Mouse (Mus musculus) kidney, adult 8-10 months (tissue): ENCODE results near the gene Sesn1.
"Not testable (repeated sequence)": the region's sequence is repeated elsewhere in the genome, so short reads cannot be mapped to it uniquely, and the experiment has no call there.

Experiments used
- DNase-seq, 2 experiments: peaks; one replicate each; pipeline ENCODE4 v3.0.0; 2022

The Sesn1 gene

DNA sequence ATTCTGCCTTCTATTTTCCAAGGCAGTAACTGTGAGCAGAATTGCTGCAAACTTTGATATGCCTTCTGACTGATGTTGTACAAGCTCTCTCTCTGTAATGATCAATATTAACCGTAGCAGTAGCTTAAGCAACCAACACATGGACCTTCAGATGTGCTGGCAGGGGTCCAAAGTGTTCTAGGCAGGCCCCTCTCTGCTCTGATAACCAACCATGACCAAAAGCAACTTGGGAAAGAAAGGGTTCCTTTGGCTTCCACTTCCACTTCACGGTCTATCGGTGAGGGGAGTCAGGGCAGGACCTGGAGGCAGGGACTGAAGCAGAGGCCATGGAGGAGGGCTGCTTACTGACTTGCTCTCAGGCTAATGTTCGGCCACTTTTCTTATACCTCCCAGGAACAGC is 121.2 kb downstream of the Sesn1 start:
- DNase-seq: no peak

DNA sequence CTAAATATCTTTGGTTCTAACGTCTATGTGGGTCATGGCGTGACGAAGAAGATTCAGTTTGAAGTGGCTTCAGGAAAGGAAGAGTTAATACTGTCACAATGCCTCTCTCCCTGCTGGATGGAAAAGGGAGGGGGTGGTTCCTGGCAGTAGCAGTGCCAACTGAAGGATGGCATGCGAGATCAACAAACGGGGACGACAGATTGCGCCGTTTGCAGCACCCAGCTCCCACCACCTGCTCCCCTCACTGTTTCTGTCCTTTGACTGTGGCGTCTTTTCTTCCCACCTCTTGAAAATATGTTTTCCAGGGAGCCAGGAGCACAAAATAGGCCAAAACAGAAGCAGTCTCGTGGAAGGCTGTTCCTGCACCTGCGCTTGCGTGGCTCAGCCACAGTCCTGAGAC is 122.2 kb downstream of the Sesn1 start:
- no peak for DNase-seq

DNA sequence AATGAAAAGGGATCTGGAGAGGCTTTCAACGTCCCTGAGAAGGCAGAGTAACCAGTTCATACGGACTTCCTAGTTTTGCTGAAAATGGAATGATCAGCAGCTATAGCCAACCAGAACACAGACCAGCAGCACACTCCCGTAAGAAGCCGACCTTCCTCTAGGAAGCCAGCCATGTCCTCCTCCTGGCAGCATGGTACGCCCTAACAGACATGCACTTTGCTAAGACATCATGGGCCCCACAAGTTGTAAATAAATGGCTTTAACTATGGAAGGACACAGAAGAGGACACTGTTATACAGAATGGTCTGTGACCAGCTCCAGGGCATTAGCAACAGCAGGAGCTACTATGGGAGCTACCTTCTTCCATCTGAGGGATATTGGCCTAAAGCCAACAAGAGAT is 123.2 kb downstream of the Sesn1 start:
- DNase-seq: no peak

DNA sequence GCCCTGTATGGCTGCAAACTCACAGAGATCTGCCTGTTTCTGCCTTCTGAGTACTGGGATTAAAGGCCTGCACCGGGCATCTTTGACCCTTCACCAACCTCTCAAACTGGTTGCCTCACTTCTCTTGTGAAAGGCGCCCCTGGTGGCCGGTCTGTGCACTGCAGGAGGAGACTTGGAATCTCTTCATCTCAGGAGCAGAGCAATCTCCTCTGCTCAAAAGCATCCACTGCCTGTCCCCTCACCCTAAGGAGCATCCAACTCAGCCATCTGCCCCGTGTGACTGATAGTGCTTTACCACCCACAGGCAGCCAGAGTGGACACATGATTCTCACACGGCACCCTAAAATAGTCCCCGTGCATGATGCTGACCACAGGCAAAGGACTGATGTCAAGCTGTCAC is 123.8 kb downstream of the Sesn1 start:
- DNase-seq: peak in 1 of 2 experiments; percentile 60

DNA sequence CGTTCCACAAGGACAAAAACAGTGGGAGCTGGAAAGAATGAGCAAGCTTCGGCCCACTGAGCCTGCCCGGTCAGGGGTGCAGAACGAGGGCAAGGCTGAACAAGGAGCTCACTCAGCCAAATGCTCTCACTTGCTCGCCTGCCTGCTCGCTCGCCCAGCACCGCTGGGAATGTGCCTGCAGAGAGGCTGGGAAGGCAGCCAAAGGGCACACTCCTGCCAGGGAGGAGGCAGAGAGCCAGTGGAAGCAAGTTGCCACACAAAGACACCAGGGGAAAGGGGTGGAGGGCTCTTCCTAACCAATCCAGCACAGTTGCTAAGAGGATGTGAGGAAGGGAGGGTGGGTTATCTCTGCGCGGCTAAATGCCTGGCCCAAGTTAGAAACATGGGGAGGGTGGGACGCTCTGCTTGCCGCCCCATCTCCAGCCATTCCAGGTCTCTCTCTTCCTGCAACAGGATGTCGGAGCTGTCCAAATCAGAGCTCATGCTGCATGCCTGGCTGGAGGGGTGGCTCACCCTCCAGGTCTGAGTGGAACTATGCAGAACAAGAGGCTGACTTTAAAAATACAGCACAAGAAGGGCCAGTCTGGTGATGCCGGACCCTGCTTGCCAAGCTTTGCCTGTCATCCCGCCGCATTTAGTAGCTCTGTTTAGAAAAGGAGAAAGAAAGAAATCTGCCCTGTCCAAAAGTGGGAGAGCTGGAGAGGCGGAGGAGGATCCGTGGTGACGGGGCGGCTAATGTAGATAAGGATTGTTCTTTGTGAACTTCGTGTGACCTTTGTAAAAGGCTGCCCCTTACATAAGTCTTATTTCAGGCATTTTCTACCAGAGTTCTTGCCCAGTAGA is 125.1 kb downstream of the Sesn1 start:
- DNase-seq: peak; percentile 93 to 94

DNA sequence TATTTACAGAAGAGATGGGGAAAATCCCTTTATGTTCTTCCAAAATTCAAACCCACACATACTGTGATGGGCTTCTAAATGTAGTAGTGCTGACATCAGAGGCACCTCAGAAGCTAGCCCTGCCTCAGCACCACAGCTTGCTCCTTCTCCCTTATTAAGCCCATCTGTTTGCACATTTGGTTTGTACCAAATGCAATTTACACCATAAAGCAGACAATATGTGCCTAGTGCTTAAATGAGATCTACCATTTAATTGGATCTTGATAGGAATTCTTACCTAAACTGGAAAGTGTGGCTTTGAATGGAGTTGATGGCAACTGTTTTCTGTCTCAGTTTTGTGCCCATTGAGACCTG is 125.7 kb downstream of the Sesn1 start:
- no peak for DNase-seq

DNA sequence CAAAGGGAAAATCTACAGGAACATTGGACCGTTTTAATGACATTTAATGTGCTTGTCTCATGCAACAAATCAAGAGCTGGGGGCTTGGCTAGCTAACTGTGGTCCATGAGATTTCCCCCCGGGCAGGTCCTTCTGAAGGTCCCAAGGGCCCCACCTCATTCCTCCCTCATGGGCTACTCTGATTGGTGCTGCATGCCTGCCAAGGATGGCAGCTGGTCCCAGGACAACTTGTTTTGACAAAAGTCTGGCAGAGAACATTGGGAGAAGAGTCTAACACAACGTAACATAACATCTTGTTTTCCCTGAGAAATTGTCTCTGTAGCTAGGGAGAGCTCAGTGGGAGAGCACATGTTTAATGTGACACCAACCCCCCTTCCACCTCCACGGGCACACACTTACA is 126.4 kb downstream of the Sesn1 start:
- DNase-seq: no peak

DNA sequence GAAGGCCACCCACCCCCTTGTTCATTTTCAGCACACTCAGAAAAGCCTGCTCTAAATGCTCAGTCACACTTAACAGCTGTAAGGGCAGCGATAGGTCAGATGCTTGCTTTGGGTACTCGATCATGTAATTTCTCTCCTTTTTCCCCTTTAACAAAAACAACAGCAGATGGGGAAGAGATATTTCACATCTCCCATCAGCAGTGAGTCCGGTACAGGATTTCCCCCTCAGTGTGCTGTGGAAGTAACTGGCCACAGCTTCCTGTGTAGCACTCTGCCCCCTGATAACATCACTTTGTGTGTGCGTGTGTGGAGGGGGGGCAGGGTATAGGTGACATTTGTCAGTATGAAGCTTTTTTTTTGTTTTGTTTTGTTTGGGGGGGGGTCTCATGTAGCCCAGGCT is 127.4 kb downstream of the Sesn1 start:
- no peak for DNase-seq

DNA sequence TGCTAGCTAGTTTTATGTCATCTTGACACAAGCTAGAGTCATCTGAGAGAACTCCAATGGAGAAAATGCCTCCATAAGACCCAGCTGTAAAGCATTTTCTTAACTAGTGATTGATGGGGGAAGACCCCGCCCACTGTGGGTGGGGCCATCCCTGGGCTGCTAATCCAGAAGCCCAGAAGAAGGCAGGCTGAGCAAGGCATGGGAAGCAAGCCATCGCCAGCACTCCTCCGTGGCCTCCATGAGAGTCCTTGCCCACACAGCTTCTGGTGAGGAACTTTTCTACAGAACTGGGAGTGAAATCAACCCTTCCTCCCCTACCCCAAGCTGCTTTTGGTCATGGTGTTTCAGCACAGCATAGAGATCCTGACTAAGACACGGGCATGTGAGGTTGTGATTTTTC is 129.4 kb downstream of the Sesn1 start:
- DNase-seq: no peak

DNA sequence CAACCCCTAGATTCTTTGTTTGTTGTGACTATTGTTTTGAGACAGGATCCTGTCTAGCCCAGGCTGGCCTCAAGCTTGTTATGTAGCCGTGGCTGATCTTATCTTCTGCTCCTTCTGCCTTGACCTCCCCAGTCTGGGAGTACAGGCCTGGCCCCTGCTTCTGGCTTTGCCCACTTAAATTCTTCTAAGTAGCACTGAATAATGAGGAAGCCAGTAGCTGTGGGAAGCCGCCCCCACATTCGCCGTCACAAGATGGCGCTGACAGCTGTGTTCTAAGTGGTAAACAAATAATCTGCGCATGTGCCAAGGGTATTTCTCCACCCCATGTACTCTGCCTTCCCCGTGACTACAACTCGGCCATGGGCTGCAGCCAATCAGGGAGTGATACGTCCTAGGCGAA is 142.6 kb downstream of the Sesn1 start:
- DNase-seq: not testable (repeated sequence)

DNA sequence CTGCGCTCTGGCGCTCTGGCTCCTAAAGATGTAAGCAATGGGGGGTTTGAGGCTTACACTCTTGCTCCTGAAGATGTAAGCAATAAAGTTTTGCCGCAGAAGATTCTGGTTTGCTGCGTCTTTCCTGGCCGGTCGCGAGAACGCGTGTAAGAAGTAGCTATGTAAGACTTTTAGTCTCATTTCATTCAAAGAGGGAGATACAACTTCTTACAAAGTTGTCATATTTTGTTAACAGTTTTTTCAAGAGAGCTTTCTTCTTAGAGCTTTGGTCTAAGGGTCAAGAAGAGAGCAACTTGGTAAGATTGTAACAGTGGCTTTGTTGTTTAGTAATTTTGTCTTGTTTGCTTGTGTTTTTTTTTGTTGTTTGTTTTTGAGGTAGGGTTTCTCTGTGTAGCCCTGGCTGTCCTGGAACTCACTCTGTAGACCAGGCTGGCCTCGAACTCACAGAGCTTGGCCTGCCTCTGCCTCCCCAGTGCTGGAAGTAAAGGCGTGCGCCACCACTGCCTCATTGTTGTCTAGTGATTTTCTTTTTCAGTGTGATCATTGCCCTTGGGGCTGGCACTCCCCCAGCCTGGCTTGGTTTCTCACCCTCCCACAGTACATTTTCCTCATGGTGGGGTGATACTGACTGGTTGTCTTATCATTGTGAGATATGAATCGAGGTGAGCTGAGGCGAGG is 143.3 kb downstream of the Sesn1 start:
- no peak for DNase-seq

DNA sequence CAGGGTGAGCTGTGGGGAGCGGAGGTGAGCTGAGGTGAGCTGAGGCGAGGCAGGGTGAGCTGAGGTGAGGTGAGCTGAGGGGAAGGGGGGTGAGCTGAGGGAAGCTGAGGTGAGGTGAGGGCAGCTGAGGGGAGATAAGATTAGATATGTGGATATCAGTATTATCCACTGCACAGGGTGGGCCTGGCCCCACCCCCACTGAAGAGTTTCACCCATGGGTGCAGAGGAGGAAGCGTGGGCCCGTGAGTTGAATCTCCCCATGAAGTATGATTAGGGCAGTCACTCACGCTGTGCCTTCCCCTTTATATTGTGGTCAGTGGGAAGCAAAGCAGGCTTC is 143.8 kb downstream of the Sesn1 start:
- no peak for DNase-seq

DNA sequence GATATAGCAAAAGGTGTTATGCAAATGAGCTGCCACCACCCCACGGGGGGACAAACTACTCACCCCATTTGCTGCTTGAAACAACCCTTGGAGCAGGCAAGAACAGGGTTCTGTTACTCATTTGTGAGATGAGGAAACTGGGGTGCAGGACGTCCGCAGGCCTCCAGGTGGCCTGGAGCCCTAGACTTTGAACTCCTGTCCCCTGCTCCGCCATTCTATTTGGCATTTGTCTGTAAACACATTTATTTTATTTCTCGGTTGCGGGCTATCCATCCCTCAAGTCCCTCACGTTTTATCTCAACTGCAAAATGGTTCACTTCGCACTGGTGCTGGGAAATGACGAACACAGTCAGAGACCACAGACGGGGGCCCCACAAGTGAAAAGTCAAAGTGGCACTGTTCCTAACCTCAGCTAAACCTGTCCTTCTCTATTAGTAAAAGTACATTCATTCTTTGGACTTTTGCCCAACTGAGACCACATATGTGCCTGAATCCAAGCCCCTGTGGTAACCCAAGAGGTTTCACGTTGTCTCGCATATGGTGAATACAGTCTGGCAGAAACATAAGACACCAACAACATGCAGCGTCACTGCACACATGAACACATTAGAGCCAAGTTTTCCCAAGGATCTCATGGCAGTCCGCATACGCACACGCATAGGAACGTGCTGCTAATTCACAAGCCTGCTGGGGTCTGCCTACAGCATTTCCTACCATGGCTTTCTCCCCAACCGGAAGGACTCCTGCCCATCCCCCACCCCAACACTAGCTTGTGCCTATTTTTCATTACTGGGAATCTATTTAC is 147.9 kb downstream of the Sesn1 start:
- DNase-seq: peak in 1 of 2 experiments; percentile 22
